Comparison of ENCODE assay signal across 8 mouse cellular contexts in genomic region chr16:44745866-44746562, GRCm38 (mm10). TPM values are rescaled to one million over a fixed set of nuclear protein-coding genes. Genes with fewer than 3 reads are reported as not detected.
A peak's percentile ranks its signal among the peaks of the same experiment; 100 is the strongest.
DNase-seq lines count a peak whose midpoint lies in the region; ATAC-seq and TF ChIP-seq lines count a peak whose summit lies in the region.

Gtpbp8 (minus strand) TSS chr16:44746363.

- peak; percentile 81 for DNase-seq in c-Kit-positive CD71-positive TER-119-positive erythroid progenitor cells, embryonic 14.5 days (ENCODE audit: low spot score)
- DNase-seq in heart, postnatal 10 days: peak; percentile 88 to 89
- DNase-seq in large intestine, adult 2 months (ENCODE audit: low read depth, low spot score): peak; percentile 92
- peak; percentile 85 for DNase-seq in liver, postnatal 0 days
- DNase-seq in testis, postnatal 10 days (ENCODE audit: low spot score): peak; percentile 83

- peak within 1 kb of the TSS; percentile 89 for H3K4me3 ChIP-seq in E14TG2a.4 (replicated peaks; ENCODE audit: low read length)
- H3K4me3 ChIP-seq in forebrain, embryonic 13.5 days: peak within 1 kb of the TSS; percentile 83
- H3K4me3 ChIP-seq in liver, postnatal 0 days (ENCODE audit: low read depth, low read length): peak within 1 kb of the TSS; percentile 91
- peak within 1 kb of the TSS; percentile 64 for H3K4me3 ChIP-seq in neural tube, embryonic 14.5 days (ENCODE audit: low read depth, low read length)

- H3K9me3 ChIP-seq in E14TG2a.4 (ENCODE audit: low read length): no peaks in the 10 kb centered on the region
- no peaks in the 10 kb centered on the region for H3K9me3 ChIP-seq in forebrain, embryonic 13.5 days (replicated peaks)
- no peaks in the 10 kb centered on the region for H3K9me3 ChIP-seq in liver, postnatal 0 days (ENCODE audit: low read length)
- no peaks in the 10 kb centered on the region for H3K9me3 ChIP-seq in neural tube, embryonic 14.5 days (ENCODE audit: control insufficient read depth, low read length)

- peak within 1 kb of the TSS; percentile 68 for H3K4me2 ChIP-seq in forebrain, embryonic 13.5 days
- peak within 1 kb of the TSS; percentile 94 for H3K4me2 ChIP-seq in liver, postnatal 0 days (ENCODE audit: low read depth, low read length)
- peak within 1 kb of the TSS; percentile 68 for H3K4me2 ChIP-seq in neural tube, embryonic 14.5 days (ENCODE audit: low read depth, low read length)

- peak within 1 kb of the TSS; percentile 93 for H3K27ac ChIP-seq in forebrain, embryonic 13.5 days
- H3K27ac ChIP-seq in liver, postnatal 0 days (ENCODE audit: low read depth): peak within 1 kb of the TSS; percentile 95
- H3K27ac ChIP-seq in neural tube, embryonic 14.5 days (ENCODE audit: low read depth, low read length): peak within 1 kb of the TSS; percentile 90

- peaks cover 21% of the 10 kb centered on the region for H3K4me1 ChIP-seq in E14TG2a.4 (replicated peaks; ENCODE audit: low read depth, low read length)
- H3K4me1 ChIP-seq in forebrain, embryonic 13.5 days: peaks cover 15% of the 10 kb centered on the region
- peaks cover 9% of the 10 kb centered on the region; the same call in 1 of the 2 replicates for H3K4me1 ChIP-seq in liver, postnatal 0 days (ENCODE audit: insufficient read depth)
- H3K4me1 ChIP-seq in neural tube, embryonic 14.5 days (ENCODE audit: control insufficient read depth, insufficient read depth, low read length): peaks cover 11% of the 10 kb centered on the region

- peaks cover 26% of the 10 kb centered on the region for H3K36me3 ChIP-seq in E14TG2a.4 (ENCODE audit: insufficient read depth, low read length)
- peaks cover 10% of the 10 kb centered on the region for H3K36me3 ChIP-seq in forebrain, embryonic 13.5 days (ENCODE audit: poor library complexity, severe bottlenecking)
- H3K36me3 ChIP-seq in liver, postnatal 0 days (replicated peaks; ENCODE audit: insufficient read depth, low read length): peaks cover 9% of the 10 kb centered on the region
- H3K36me3 ChIP-seq in neural tube, embryonic 14.5 days (ENCODE audit: control insufficient read depth, insufficient read depth, low read length): 0 out of 2 replicates have a peak, but pooled peaks cover 6% of the 10 kb centered on the region

- under 1% methylated on average over 47 of the region's 47 CpGs for WGBS in forebrain, embryonic 13.5 days
- under 1% methylated on average over 47 of the region's 47 CpGs for WGBS in large intestine, adult 2 months
- WGBS in liver, postnatal 0 days (ENCODE audit: insufficient replicate concordance): under 1% methylated on average over 47 of the region's 47 CpGs
- under 1% methylated on average over 47 of the region's 47 CpGs for WGBS in neural tube, embryonic 14.5 days

- intact Hi-C loops in heart, postnatal 10 days (cut with DNase I): loop anchor here (5.0 kb wide), 1 partner anchor 346 kb away; the partner anchor contains the start of gene Ccdc80

- H3K27me3 ChIP-seq in E14TG2a.4 (ENCODE audit: insufficient read depth, low read length): no peaks in the 10 kb centered on the region; the same call in 1 of the 2 replicates
- no peaks in the 10 kb centered on the region for H3K27me3 ChIP-seq in forebrain, embryonic 13.5 days
- H3K27me3 ChIP-seq in liver, postnatal 0 days (ENCODE audit: insufficient read depth, low read length): no peaks in the 10 kb centered on the region
- no peaks in the 10 kb centered on the region for H3K27me3 ChIP-seq in neural tube, embryonic 14.5 days (ENCODE audit: control insufficient read depth, insufficient read depth, low read length)

- peak within 1 kb of the TSS; percentile 90 for H3K9ac ChIP-seq in forebrain, embryonic 13.5 days
- H3K9ac ChIP-seq in liver, postnatal 0 days (replicated peaks): peak within 1 kb of the TSS; percentile 88
- H3K9ac ChIP-seq in neural tube, embryonic 14.5 days (replicated peaks; ENCODE audit: low read depth, low read length): peak within 1 kb of the TSS; percentile 81

- TF ChIP-seq EP300 in liver, postnatal 0 days (IDR thresholded peaks at IDR 0.05; ENCODE audit: low read depth): no peak

- peak; percentile 97 for ATAC-seq in forebrain, embryonic 13.5 days
- ATAC-seq in liver, postnatal 0 days: peak; percentile 94
- peak; percentile 97 for ATAC-seq in neural tube, embryonic 14.5 days (ENCODE audit: low read depth)

- no peak for TF ChIP-seq CTCF in E14TG2a.4 (conservative IDR thresholded peaks at IDR 0.05; ENCODE audit: low read length)
- no peak for TF ChIP-seq CTCF in liver, postnatal 0 days (IDR thresholded peaks at IDR 0.05; ENCODE audit: low read depth)

RNA-seq across cellular contexts. Expression of gene Gtpbp8, which starts in this region (rescaled TPM):
- polyA plus RNA-seq in forebrain, embryonic 13.5 days (2015; fragmentation: Nextera tagmentation; extraction: Ambion mirVana): 32.1 and 34.1 TPM in 2 replicates
- 10 to 100 TPM; 13.3 to 13.8 TPM for total RNA-seq in heart, postnatal 10 days (2021)
- 4.5 and 4.9 TPM in 2 replicates for polyA plus RNA-seq in large intestine, adult 2 months (2012; rRNA removed)
- 18.3 and 18.4 TPM in 2 replicates for polyA plus RNA-seq in liver, postnatal 0 days (2015; fragmentation: Nextera tagmentation; extraction: Ambion mirVana)
- polyA plus RNA-seq in neural tube, embryonic 14.5 days (2014; fragmentation: Nextera tagmentation; extraction: Ambion mirVana): 42.3 and 44.9 TPM in 2 replicates

Comparison
In these comparisons a context has a peak if more than half of its experiments do, and no peak if none do; other contexts are left out.
1. Peak in every context shown above with its lines: DNase-seq, ATAC-seq, H3K4me3 ChIP-seq and H3K27ac ChIP-seq.